Mouse (Mus musculus): Measurements from ENCODE around the gene Ocln. TPM values are rescaled to one million over a fixed set of nuclear protein-coding genes. Genes with fewer than 3 reads are reported as not detected.
A peak's percentile ranks its signal among the peaks of the same experiment; 100 is the strongest.

Ocln gene
- polyA plus RNA-seq, 1 experiment from 2014 or later: 3.7 TPM

DNA sequence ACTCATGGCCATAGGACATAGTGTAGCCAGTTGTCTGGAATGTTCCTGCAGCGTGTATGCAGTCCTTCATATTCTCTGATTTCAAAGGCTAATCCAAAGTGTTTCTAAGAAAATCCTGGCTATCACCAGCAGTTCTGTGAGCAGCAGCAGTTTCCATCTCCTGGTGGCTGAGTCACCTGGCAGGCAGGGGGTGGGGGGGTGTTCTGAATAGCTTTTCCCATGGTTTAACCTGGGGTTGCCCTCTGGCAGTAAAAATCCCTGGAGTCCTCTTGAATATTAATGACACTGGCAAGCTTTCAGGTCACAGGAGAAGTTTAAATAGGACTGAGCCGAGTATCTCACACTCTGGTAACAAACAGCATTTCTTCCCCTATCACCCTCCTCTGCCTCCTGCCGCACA is 29.2 kb upstream of the Ocln start:
- ATAC-seq (ENCODE audit: low read depth): no peak
- Histone ChIP-seq H3K27ac (ENCODE audit: low read depth, low read length) (no peak overlapping the region), H3K36me3 (ENCODE audit: control insufficient read depth, insufficient read depth, low read length) (no peaks in the 10 kb centered on the region), H3K4me1 (ENCODE audit: control insufficient read depth, insufficient read depth, low read length) (no peaks in the 10 kb centered on the region), H3K9ac (replicated peaks; ENCODE audit: low read depth, low read length) (no peak overlapping the region), H3K4me3 (ENCODE audit: low read depth, low read length) (no peak overlapping the region), H3K4me2 (ENCODE audit: low read depth, low read length) (no peak overlapping the region), H3K27me3 (ENCODE audit: control insufficient read depth, insufficient read depth, low read length) (no peaks in the 10 kb centered on the region), H3K9me3 (ENCODE audit: control insufficient read depth, low read length) (no peaks in the 10 kb centered on the region)
- whole genome bisulfite sequencing: 35% methylated on average over 3 of the region's 3 CpGs

DNA sequence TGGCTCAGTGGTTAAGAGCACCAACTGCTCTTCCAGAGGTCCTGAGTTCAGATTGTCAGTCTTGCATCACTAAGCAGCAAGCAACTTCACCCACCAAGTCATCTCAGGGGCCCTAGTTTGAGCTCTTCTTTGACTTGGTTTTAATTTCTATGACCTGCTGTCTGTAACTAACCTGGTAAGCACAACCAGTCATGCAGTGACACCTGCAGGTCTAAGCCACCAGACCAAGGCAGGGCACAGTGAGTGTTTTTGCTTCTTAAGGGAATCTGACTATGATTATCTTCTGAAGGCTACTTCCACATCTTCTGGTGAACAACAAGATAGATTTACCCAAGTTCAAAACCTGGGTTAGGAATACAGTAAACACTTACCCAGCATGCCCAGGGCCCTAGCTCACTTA is 27.4 kb upstream of the Ocln start:
- Histone ChIP-seq H3K27me3 (ENCODE audit: control insufficient read depth, insufficient read depth, low read length) (no peaks in the 10 kb centered on the region), H3K9ac (replicated peaks; ENCODE audit: low read depth, low read length) (no peak overlapping the region), H3K27ac (ENCODE audit: low read depth, low read length) (no peak overlapping the region), H3K4me3 (ENCODE audit: low read depth, low read length) (no peak overlapping the region), H3K4me1 (ENCODE audit: control insufficient read depth, insufficient read depth, low read length) (no peaks in the 10 kb centered on the region), H3K36me3 (ENCODE audit: control insufficient read depth, insufficient read depth, low read length) (no peaks in the 10 kb centered on the region), H3K4me2 (ENCODE audit: low read depth, low read length) (no peak overlapping the region), H3K9me3 (ENCODE audit: control insufficient read depth, low read length) (no peaks in the 10 kb centered on the region)
- ATAC-seq (ENCODE audit: low read depth): no peak

DNA sequence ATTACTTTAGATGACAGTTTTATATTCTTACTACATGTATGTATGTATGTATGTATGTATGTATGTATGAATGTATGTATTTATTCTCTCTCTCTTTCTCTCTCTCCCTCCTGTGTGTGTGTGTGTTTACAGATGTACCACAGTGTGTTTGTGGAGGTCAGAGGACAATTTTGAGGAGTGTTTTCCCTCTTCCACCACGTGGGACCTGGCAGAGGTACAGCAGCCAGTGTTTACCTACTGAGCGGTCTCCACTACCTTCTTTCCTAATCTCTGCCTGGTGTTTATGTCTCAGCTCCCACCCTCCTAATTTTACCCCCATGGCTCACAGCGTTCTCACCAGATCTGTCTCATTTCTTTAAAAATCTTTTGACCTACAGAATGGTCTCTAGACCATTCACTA is 26.7 kb upstream of the Ocln start:
- H3K4me3 ChIP-seq (ENCODE audit: low read depth, low read length): no peak overlapping the region
- no peak overlapping the region for H3K4me2 ChIP-seq (ENCODE audit: low read depth, low read length)
- no peaks in the 10 kb centered on the region for H3K27me3 ChIP-seq (ENCODE audit: control insufficient read depth, insufficient read depth, low read length)
- ATAC-seq (ENCODE audit: low read depth): no peak
- no peaks in the 10 kb centered on the region for H3K9me3 ChIP-seq (ENCODE audit: control insufficient read depth, low read length)
- H3K9ac ChIP-seq (replicated peaks; ENCODE audit: low read depth, low read length): no peak overlapping the region
- no peaks in the 10 kb centered on the region for H3K4me1 ChIP-seq (ENCODE audit: control insufficient read depth, insufficient read depth, low read length)
- H3K27ac ChIP-seq (ENCODE audit: low read depth, low read length): no peak overlapping the region
- H3K36me3 ChIP-seq (ENCODE audit: control insufficient read depth, insufficient read depth, low read length): no peaks in the 10 kb centered on the region
- 59% methylated on average over 3 of the region's 3 CpGs for WGBS

DNA sequence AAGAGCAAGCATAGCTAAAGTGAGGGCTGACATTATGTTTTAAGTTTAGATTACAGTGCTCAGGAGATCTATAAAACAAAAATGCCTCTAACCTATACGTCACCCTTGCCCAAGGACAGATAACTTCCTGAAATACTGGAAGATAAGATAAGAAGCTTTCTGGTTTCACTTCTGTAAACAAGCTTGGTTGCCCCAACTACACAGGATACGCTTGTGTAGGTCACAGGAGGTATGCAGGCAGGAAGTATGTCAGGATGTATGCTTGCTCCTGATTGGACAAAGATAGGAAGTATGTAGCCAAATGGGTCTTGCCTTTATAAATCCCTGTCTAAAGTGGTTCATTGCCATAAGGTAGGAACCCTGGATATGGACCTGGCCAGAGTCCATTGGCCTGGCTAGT is 23.4 kb upstream of the Ocln start:
- H3K4me1 ChIP-seq (ENCODE audit: control insufficient read depth, insufficient read depth, low read length): no peaks in the 10 kb centered on the region
- no peak overlapping the region for H3K4me2 ChIP-seq (ENCODE audit: low read depth, low read length)
- no peaks in the 10 kb centered on the region for H3K9me3 ChIP-seq (ENCODE audit: control insufficient read depth, low read length)
- H3K27ac ChIP-seq (ENCODE audit: low read depth, low read length): no peak overlapping the region
- H3K9ac ChIP-seq (replicated peaks; ENCODE audit: low read depth, low read length): no peak overlapping the region
- 83% methylated on average over 2 of the region's 2 CpGs for WGBS
- no peaks in the 10 kb centered on the region for H3K27me3 ChIP-seq (ENCODE audit: control insufficient read depth, insufficient read depth, low read length)
- H3K4me3 ChIP-seq (ENCODE audit: low read depth, low read length): no peak overlapping the region
- no peak for ATAC-seq (ENCODE audit: low read depth)
- H3K36me3 ChIP-seq (ENCODE audit: control insufficient read depth, insufficient read depth, low read length): no peaks in the 10 kb centered on the region

DNA sequence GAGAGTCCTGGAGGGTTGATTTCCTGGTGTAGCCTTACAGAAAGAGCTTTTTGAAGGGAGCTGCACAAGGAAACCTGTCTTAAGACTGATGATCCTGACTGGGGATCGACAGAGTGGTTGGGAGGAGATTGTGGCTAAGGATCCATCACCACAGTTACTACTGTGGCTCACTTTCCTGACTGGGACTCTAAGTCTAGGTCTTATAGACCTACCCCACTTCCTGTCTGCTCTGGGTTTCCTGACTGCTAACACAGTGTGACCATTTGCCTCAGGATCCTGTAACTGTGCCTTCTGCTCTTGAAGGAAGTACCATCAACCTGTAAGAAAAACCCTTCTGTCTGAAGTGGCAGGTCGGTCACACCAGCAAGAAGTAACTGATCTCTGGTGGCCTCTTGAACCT is 18.2 kb upstream of the Ocln start:
- Histone ChIP-seq H3K9ac (replicated peaks; ENCODE audit: low read depth, low read length) (no peak overlapping the region), H3K36me3 (ENCODE audit: control insufficient read depth, insufficient read depth, low read length) (no peaks in the 10 kb centered on the region), H3K9me3 (ENCODE audit: control insufficient read depth, low read length) (no peaks in the 10 kb centered on the region), H3K4me1 (ENCODE audit: control insufficient read depth, insufficient read depth, low read length) (no peaks in the 10 kb centered on the region), H3K4me2 (ENCODE audit: low read depth, low read length) (no peak overlapping the region), H3K27ac (ENCODE audit: low read depth, low read length) (no peak overlapping the region), H3K27me3 (ENCODE audit: control insufficient read depth, insufficient read depth, low read length) (no peaks in the 10 kb centered on the region), H3K4me3 (ENCODE audit: low read depth, low read length) (no peak overlapping the region)
- no peak for ATAC-seq (ENCODE audit: low read depth)
- WGBS: 79% methylated on average over 2 of the region's 2 CpGs

DNA sequence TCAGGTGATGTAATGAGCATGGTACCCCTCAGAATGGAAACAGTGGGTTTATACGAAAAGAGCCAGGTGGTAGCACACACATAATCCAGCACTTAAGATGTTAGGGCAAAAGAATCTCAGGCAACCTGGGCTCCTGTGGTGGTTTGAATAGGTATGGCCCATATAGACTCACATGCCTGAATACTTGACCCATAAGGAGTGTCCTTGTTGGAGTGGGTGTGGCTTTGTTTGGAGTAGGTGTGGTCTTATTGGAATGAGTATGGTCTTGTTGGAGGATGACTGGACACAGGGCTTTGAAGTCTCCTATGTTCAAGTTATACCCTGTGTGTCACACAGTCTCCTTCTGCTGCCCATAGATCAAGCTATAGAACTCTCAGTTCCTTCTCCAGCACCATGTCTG is 15.8 kb upstream of the Ocln start:
- no peak for ATAC-seq (ENCODE audit: low read depth)
- no peak overlapping the region for H3K27ac ChIP-seq (ENCODE audit: low read depth, low read length)
- H3K27me3 ChIP-seq (ENCODE audit: control insufficient read depth, insufficient read depth, low read length): no peaks in the 10 kb centered on the region
- no peaks in the 10 kb centered on the region for H3K36me3 ChIP-seq (ENCODE audit: control insufficient read depth, insufficient read depth, low read length)
- 93% methylated on average over 1 of the region's 1 CpGs for WGBS
- H3K4me1 ChIP-seq (ENCODE audit: control insufficient read depth, insufficient read depth, low read length): no peaks in the 10 kb centered on the region
- H3K9me3 ChIP-seq (ENCODE audit: control insufficient read depth, low read length): no peaks in the 10 kb centered on the region
- H3K4me2 ChIP-seq (ENCODE audit: low read depth, low read length): no peak overlapping the region
- no peak overlapping the region for H3K4me3 ChIP-seq (ENCODE audit: low read depth, low read length)
- no peak overlapping the region for H3K9ac ChIP-seq (replicated peaks; ENCODE audit: low read depth, low read length)

DNA sequence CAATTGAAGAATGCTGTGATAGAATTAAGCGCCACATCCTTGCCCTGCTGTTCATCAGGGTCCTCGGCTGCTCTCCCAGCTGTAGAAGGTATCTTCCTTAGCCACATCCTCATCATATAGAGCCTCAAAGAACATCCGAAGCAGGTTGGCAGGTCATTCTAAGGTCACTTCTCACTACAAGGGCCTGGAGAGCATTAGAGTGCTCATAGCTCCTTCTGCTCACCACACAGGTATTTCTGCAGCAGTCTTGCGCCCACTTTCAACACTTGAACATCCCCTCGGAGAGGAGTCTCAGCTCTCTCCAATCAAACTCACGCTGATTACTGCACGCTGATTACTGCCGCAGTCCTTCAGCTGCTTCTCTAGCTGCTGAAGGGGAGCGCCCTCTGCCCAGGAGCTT is 6.9 kb upstream of the Ocln start:
- Histone ChIP-seq H3K27me3 (ENCODE audit: control insufficient read depth, insufficient read depth, low read length) (no peaks in the 10 kb centered on the region), H3K36me3 (ENCODE audit: control insufficient read depth, insufficient read depth, low read length) (no peaks in the 10 kb centered on the region), H3K4me3 (ENCODE audit: low read depth, low read length) (no peak overlapping the region), H3K4me2 (ENCODE audit: low read depth, low read length) (no peak overlapping the region), H3K9ac (replicated peaks; ENCODE audit: low read depth, low read length) (no peak overlapping the region), H3K4me1 (ENCODE audit: control insufficient read depth, insufficient read depth, low read length) (no peaks in the 10 kb centered on the region), H3K9me3 (ENCODE audit: control insufficient read depth, low read length) (no peaks in the 10 kb centered on the region), H3K27ac (ENCODE audit: low read depth, low read length) (no peak overlapping the region)
- 81% methylated on average over 9 of the region's 9 CpGs for WGBS
- no peak for ATAC-seq (ENCODE audit: low read depth)

DNA sequence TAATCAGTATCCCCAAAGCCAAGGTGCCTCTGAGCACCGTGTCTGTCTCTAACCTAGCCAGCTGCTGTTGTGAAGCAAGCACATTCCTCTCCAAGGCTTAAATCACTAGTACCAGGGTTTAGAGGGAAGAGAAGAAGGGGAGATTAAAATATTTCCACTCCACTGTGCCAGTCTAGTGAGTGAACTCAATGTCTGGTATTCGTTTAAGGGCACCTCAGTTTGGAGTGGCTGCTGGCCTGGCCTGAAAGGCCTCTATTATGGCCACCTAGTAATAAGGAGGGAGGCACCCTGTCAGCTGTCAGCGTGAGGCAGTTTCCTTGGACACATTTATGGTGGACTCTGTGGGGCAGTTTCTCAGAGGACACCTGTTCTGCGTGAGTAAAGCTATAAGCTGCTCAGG is 4.5 kb upstream of the Ocln start:
- 47% methylated on average over 4 of the region's 4 CpGs for WGBS
- Histone ChIP-seq H3K4me1 (ENCODE audit: control insufficient read depth, insufficient read depth, low read length) (peaks cover 6% of the 10 kb centered on the region; the same call in 1 of the 2 replicates), H3K4me3 (ENCODE audit: low read depth, low read length) (no peak overlapping the region), H3K27me3 (ENCODE audit: control insufficient read depth, insufficient read depth, low read length) (peaks cover 21% of the 10 kb centered on the region), H3K36me3 (ENCODE audit: control insufficient read depth, insufficient read depth, low read length) (no peaks in the 10 kb centered on the region), H3K27ac (ENCODE audit: low read depth, low read length) (no peak overlapping the region), H3K4me2 (ENCODE audit: low read depth, low read length) (no peak overlapping the region), H3K9me3 (ENCODE audit: control insufficient read depth, low read length) (no peaks in the 10 kb centered on the region), H3K9ac (replicated peaks; ENCODE audit: low read depth, low read length) (no peak overlapping the region)
- ATAC-seq (ENCODE audit: low read depth): no peak

DNA sequence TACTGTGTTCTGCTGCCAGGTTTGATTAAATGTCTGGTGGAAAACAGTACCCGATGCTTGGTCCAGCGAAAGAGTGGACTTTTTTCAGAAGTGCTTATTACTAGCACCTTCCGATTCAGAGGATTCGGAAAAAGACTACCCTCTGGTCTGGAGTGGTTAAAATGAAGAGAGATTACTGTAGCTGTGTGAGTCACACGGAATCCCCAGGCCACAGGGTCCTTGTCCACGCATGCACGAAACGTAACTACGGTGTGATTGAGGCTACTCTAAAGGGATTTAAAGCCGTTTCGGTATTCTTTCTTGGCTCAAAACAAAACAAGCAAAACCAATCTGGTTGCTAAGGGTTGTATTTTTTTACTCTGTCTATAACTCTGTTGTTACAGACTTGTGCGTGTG is 522 bp upstream of the Ocln start:
- no peak for ATAC-seq (ENCODE audit: low read depth)
- H3K4me2 ChIP-seq (ENCODE audit: low read depth, low read length): peak overlapping the region; percentile 99
- peak overlapping the region; percentile 63 for H3K4me3 ChIP-seq (ENCODE audit: low read depth, low read length)
- no peak overlapping the region for H3K27ac ChIP-seq (ENCODE audit: low read depth, low read length)
- peaks cover 39% of the 10 kb centered on the region for H3K27me3 ChIP-seq (ENCODE audit: control insufficient read depth, insufficient read depth, low read length)
- H3K4me1 ChIP-seq (ENCODE audit: control insufficient read depth, insufficient read depth, low read length): peaks cover 13% of the 10 kb centered on the region; the same call in 1 of the 2 replicates
- WGBS: 4% methylated on average over 12 of the region's 12 CpGs
- no peak overlapping the region for H3K9ac ChIP-seq (replicated peaks; ENCODE audit: low read depth, low read length)
- no peaks in the 10 kb centered on the region for H3K9me3 ChIP-seq (ENCODE audit: control insufficient read depth, low read length)
- H3K36me3 ChIP-seq (ENCODE audit: control insufficient read depth, insufficient read depth, low read length): no peaks in the 10 kb centered on the region

DNA sequence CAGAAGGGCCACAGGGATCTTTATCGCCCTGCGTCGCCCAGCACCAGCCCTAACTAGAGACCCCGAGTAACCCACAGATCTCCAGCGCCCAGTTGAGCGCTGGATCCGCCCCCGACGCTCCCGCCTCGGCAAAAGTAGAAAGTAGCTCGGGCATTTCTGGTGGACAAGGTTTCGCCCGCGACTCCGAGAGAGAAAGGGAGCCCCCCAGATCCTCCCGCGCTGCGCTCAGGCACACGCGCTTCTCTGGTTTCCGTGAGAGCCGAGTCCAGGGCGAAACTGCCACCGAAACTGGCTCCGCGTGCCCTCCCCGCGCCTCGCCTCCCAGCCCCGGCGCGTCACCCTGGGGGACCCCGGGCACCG is 529 bp downstream of the Ocln start:
- Histone ChIP-seq H3K4me1 (ENCODE audit: control insufficient read depth, insufficient read depth, low read length) (peaks cover 13% of the 10 kb centered on the region; the same call in 1 of the 2 replicates), H3K4me2 (ENCODE audit: low read depth, low read length) (peak overlapping the region; percentile 99), H3K9me3 (ENCODE audit: control insufficient read depth, low read length) (no peaks in the 10 kb centered on the region), H3K27me3 (ENCODE audit: control insufficient read depth, insufficient read depth, low read length) (peaks cover 39% of the 10 kb centered on the region), H3K4me3 (ENCODE audit: low read depth, low read length) (peak overlapping the region; percentile 63), H3K36me3 (ENCODE audit: control insufficient read depth, insufficient read depth, low read length) (no peaks in the 10 kb centered on the region), H3K27ac (ENCODE audit: low read depth, low read length) (no peak overlapping the region), H3K9ac (replicated peaks; ENCODE audit: low read depth, low read length) (peak overlapping the region; percentile 48)
- WGBS: 1% methylated on average over 26 of the region's 35 CpGs
- ATAC-seq (ENCODE audit: low read depth): peak; percentile 60

All from neural tube, embryonic 14.5 days (tissue).